Mouse (Mus musculus): ENCODE results near the gene Slc1a1. TPM values are rescaled to one million over a fixed set of nuclear protein-coding genes. Genes with fewer than 3 reads are reported as not detected.

Gene Slc1a1
- polyA plus RNA-seq (2014; fragmentation: Illumina TruSeq; extraction: RNeasy Lipid Tissue Mini Kit (QIAGEN cat#74804)), result 9.4 TPM

GRCm38 (mm10) chr19:28834798-28835499, at the start of gene Slc1a1:
TSS of gene Slc1a1 (plus strand) at chr19:28835049.

Other genes with a start within 250 kb of the Slc1a1 start
- 8.9 TPM for gene Glis3, start 155.0 kb upstream of the Slc1a1 start, polyA plus RNA-seq (2014; fragmentation: Illumina TruSeq; extraction: RNeasy Lipid Tissue Mini Kit (QIAGEN cat#74804))
- 39.5 TPM for gene Plpp6, start 128.9 kb downstream of the Slc1a1 start, polyA plus RNA-seq (2014; fragmentation: Illumina TruSeq; extraction: RNeasy Lipid Tissue Mini Kit (QIAGEN cat#74804))
- gene 4430402I18Rik, start 132.8 kb downstream of the Slc1a1 start, polyA plus RNA-seq (2014; fragmentation: Illumina TruSeq; extraction: RNeasy Lipid Tissue Mini Kit (QIAGEN cat#74804)), result 4.0 TPM
- 78.9 TPM for gene Cdc37l1, start 155.3 kb downstream of the Slc1a1 start, polyA plus RNA-seq (2014; fragmentation: Illumina TruSeq; extraction: RNeasy Lipid Tissue Mini Kit (QIAGEN cat#74804))
- gene Ak3, start 212.9 kb downstream of the Slc1a1 start, polyA plus RNA-seq (2014; fragmentation: Illumina TruSeq; extraction: RNeasy Lipid Tissue Mini Kit (QIAGEN cat#74804)), result 205 TPM